Mouse (Mus musculus): ENCODE results near the gene Megf9. TPM values are rescaled to one million over a fixed set of nuclear protein-coding genes. Genes with fewer than 3 reads are reported as not detected.

The Megf9 gene
- polyA plus RNA-seq, 1 experiment from 2014 or later = 4.7 TPM

DNA sequence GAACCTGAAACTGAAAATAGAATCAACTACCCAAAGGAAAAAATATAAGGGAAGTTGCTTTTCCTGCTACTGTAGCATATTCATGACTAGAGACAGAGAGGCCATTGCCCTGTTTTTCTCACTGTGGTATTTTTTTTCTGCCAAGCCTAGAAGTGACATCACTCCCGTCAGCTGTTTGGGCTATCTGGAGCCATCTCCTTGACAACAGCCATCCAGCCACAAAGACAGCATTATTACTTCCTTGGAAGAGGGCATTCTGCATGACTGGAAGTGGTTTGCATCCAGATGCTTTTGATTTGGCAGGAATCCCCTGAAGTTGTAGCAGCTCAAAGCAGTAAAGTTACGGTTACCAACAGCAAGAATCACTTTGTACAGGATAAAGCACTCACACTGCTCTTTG is 122.7 kb downstream of the Megf9 start:
- no peaks in the 10 kb centered on the region for H3K9me3 ChIP-seq (replicated peaks)
- ATAC-seq (ENCODE audit: insufficient read depth) = no peak
- no peak overlapping the region for H3K9ac ChIP-seq
- WGBS (ENCODE audit: insufficient replicate concordance) = 69% methylated on average over 2 of the region's 2 CpGs
- H3K4me1 ChIP-seq (replicated peaks) = peaks cover 19% of the 10 kb centered on the region
- H3K27me3 ChIP-seq = no peaks in the 10 kb centered on the region
- no peak overlapping the region for H3K27ac ChIP-seq (replicated peaks)
- H3K4me2 ChIP-seq = no peak overlapping the region
- H3K36me3 ChIP-seq (replicated peaks) = no peaks in the 10 kb centered on the region
- H3K4me3 ChIP-seq (replicated peaks) = no peak overlapping the region

DNA sequence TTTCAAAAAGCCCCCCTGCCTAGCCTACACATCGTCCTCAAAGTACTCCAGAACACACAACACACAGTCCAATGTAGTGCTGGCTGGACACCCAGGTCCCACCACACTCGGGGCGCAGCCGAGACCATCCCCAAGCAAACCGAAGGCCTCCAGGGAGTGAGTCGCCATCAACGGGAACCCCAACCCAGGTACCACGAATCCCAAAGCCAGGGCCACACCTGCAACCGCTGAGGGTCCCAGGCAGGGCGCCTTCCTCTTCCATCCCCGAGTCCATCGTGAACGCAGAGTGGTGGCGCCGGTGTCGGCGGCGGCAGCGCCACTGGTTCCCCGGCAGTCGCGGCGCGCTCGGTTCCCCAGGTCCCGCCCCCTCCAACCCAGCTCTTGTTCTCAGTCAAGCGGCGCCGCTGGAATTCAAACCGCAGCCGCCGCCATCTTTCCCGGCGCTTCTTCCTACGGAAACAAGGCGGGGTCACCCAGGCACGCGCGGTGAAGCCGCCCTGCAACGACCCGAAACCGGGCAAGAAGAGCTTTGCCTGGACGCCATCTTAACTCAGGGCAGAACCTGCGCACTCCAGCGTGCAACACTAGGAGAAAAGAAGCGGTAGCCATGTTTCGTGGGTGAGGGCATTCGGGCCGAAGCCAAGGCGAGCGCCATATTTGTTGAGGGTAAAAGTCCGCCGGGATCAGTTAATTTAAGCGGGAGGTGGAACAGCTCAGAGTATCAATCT is 124.6 kb downstream of the Megf9 start, which contains the start of gene Cdk5rap2:
TSS of gene Cdk5rap2 (minus strand) at position 450 of the 728 bp plus-strand sequence.
- peak; percentile 99 for ATAC-seq (ENCODE audit: insufficient read depth)
- Histone ChIP-seq H3K27me3 (no peaks in the 10 kb centered on the region), H3K4me3 (replicated peaks) (peak within 1 kb of the TSS; percentile 91), H3K36me3 (replicated peaks) (no peaks in the 10 kb centered on the region), H3K9ac (peak within 1 kb of the TSS; percentile 88), H3K4me2 (peak within 1 kb of the TSS; percentile 78), H3K9me3 (replicated peaks) (no peaks in the 10 kb centered on the region), H3K27ac (replicated peaks) (peak within 1 kb of the TSS; percentile 78), H3K4me1 (replicated peaks) (peaks cover 19% of the 10 kb centered on the region)
- under 1% methylated on average over 55 of the region's 55 CpGs for WGBS (ENCODE audit: insufficient replicate concordance)

- no peaks in the 10 kb centered on the region for H3K27me3 ChIP-seq
- H3K4me1 ChIP-seq (replicated peaks) = peaks cover 19% of the 10 kb centered on the region
- 0 out of 2 replicates have a peak, but pooled peaks cover 5% of the 10 kb centered on the region for H3K36me3 ChIP-seq (replicated peaks)
- H3K9me3 ChIP-seq (replicated peaks) = no peaks in the 10 kb centered on the region
- H3K9ac ChIP-seq = peak overlapping the region; percentile 88
- H3K27ac ChIP-seq (replicated peaks) = peak overlapping the region; percentile 78; the same call in 1 of the 2 replicates
- 27% methylated on average over 9 of the region's 9 CpGs for WGBS (ENCODE audit: insufficient replicate concordance)
- peak overlapping the region; percentile 91 for H3K4me3 ChIP-seq (replicated peaks)
- no peak for ATAC-seq (ENCODE audit: insufficient read depth)
- peak overlapping the region; percentile 78 for H3K4me2 ChIP-seq
Measured at GRCm38 (mm10) chr4:70409456-70409855, 125.3 kb downstream of the Megf9 start.

DNA sequence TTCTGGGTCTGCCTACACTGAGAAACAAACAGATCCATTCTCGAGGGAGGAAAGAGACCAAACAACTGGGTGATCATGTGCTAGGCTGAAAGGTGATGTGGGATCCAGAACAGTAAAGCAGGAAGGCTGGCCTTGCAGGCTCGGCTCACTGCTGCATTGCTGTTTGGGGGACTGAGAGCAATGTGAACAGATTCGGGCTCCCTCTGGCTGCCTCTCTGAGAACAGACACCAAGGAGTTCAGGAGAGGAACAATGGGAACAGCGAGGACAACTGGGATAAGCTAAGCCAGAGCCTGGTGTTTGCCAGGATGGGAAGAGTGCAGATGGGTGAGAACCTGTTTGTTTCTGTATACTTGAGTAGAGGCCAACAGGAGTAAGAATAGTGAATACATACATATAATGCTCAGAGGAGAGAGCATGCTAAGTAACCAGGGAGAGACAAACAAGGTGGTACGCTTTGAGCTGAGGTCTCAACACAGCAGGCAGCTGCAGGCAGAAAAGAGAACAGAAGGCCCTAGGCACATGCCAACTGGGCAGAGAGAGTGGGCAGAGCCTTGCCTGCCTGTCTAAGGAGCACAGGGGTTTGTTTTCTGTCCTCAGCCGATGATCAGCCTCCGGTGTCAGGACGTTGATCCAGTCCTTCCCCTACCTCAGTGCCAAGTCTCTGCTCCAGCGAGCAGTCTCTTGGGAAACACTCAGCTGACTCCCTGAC is 132.5 kb downstream of the Megf9 start:
- no peaks in the 10 kb centered on the region for H3K9me3 ChIP-seq (replicated peaks)
- WGBS (ENCODE audit: insufficient replicate concordance) = 68% methylated on average over 9 of the region's 9 CpGs
- ATAC-seq (ENCODE audit: insufficient read depth) = no peak
- peaks cover 44% of the 10 kb centered on the region for H3K36me3 ChIP-seq (replicated peaks)
- H3K4me1 ChIP-seq (replicated peaks) = no peaks in the 10 kb centered on the region
- H3K4me2 ChIP-seq = no peak overlapping the region
- no peak overlapping the region for H3K4me3 ChIP-seq (replicated peaks)
- H3K27me3 ChIP-seq = no peaks in the 10 kb centered on the region
- H3K27ac ChIP-seq (replicated peaks) = no peak overlapping the region
- H3K9ac ChIP-seq = no peak overlapping the region

GRCm38 (mm10) chr4:70399476-70399875 is 135.3 kb downstream of the Megf9 start:
- H3K4me1 ChIP-seq (replicated peaks) = no peaks in the 10 kb centered on the region
- no peak overlapping the region for H3K27ac ChIP-seq (replicated peaks)
- no peaks in the 10 kb centered on the region for H3K27me3 ChIP-seq
- H3K4me3 ChIP-seq (replicated peaks) = no peak overlapping the region
- H3K36me3 ChIP-seq (replicated peaks) = peaks cover 39% of the 10 kb centered on the region
- no peak for ATAC-seq (ENCODE audit: insufficient read depth)
- no peak overlapping the region for H3K9ac ChIP-seq
- WGBS (ENCODE audit: insufficient replicate concordance) = 71% methylated on average over 5 of the region's 5 CpGs
- H3K4me2 ChIP-seq = no peak overlapping the region
- no peaks in the 10 kb centered on the region for H3K9me3 ChIP-seq (replicated peaks)

DNA sequence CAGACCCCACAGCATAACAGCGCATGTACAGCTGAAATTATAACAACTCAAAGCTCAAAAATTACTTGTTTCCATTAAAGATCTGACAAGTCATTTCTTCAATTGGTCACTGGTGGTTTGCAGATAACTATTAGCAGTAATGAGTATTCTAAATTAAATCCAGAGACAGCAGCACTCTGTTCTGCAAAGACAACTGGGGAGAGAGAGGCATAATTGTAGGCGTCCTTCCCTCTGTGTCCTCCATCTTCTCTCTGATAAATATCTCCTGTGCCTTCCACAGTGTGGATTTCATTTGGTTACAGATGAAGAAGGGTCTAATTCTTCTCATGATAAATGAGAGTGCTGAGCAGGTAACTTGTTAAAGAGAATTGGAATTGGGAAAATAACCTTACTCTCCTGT is 135.7 kb downstream of the Megf9 start:
- Histone ChIP-seq H3K27me3 (no peaks in the 10 kb centered on the region), H3K9ac (no peak overlapping the region), H3K4me1 (replicated peaks) (no peaks in the 10 kb centered on the region), H3K9me3 (replicated peaks) (no peaks in the 10 kb centered on the region), H3K4me3 (replicated peaks) (no peak overlapping the region), H3K27ac (replicated peaks) (no peak overlapping the region), H3K4me2 (no peak overlapping the region), H3K36me3 (replicated peaks) (peaks cover 39% of the 10 kb centered on the region)
- ATAC-seq (ENCODE audit: insufficient read depth) = no peak
- 84% methylated on average over 2 of the region's 2 CpGs for WGBS (ENCODE audit: insufficient replicate concordance)

DNA sequence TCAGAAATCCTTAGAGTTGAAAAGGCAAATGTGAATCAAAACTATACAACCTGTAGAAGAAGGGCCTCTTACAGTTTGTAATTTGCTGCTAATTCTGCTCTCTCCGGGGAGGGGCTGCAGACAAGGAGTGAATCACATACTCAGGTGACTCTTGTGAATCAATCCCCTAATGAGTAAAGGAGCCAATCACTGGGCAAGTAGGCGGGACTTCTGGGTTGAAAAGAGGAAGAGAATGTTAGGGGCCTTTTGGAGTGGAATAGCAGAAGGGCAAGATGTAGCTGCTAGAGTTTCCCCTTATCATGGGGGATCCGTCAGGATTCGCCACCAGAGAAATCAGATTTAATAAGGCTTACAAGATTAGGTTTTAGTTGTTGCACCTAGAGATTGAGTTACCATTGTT is 136.7 kb downstream of the Megf9 start:
- H3K4me3 ChIP-seq (replicated peaks) = no peak overlapping the region
- ATAC-seq (ENCODE audit: insufficient read depth) = no peak
- WGBS (ENCODE audit: insufficient replicate concordance) = 63% methylated on average over 4 of the region's 4 CpGs
- H3K9ac ChIP-seq = no peak overlapping the region
- no peak overlapping the region for H3K4me2 ChIP-seq
- H3K27ac ChIP-seq (replicated peaks) = no peak overlapping the region
- no peaks in the 10 kb centered on the region for H3K4me1 ChIP-seq (replicated peaks)
- H3K36me3 ChIP-seq (replicated peaks) = peaks cover 34% of the 10 kb centered on the region
- no peaks in the 10 kb centered on the region for H3K9me3 ChIP-seq (replicated peaks)
- H3K27me3 ChIP-seq = no peaks in the 10 kb centered on the region

DNA sequence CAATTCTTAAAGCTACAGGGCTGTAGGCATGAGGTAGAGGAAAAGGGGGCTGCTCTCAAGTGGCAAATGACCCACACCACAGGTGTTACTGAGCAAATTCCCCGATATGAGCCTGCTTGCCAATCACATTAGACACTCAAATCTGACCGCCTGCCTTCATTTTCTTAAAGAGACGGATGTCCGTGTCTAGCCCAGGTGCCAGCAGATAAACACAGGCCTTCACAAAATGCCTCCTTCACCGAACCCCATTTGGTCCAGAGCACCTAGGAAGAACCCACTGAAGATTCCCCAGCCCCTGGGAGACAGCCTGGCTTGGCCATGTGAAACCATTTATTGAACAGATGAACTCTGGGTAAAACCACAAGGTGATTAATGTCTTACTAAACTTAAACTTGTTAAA is 138.1 kb downstream of the Megf9 start:
- Histone ChIP-seq H3K9me3 (replicated peaks) (no peaks in the 10 kb centered on the region), H3K36me3 (replicated peaks) (peaks cover 23% of the 10 kb centered on the region), H3K4me3 (replicated peaks) (no peak overlapping the region), H3K27me3 (no peaks in the 10 kb centered on the region), H3K4me1 (replicated peaks) (no peaks in the 10 kb centered on the region), H3K27ac (replicated peaks) (no peak overlapping the region), H3K9ac (no peak overlapping the region), H3K4me2 (no peak overlapping the region)
- no peak for ATAC-seq (ENCODE audit: insufficient read depth)
- WGBS (ENCODE audit: insufficient replicate concordance) = 73% methylated on average over 5 of the region's 5 CpGs

- no peak overlapping the region for H3K4me3 ChIP-seq (replicated peaks)
- H3K36me3 ChIP-seq (replicated peaks) = 0 out of 2 replicates have a peak, but pooled peaks cover 5% of the 10 kb centered on the region
- no peaks in the 10 kb centered on the region for H3K4me1 ChIP-seq (replicated peaks)
- H3K27ac ChIP-seq (replicated peaks) = no peak overlapping the region
- WGBS (ENCODE audit: insufficient replicate concordance) = 89% methylated on average over 2 of the region's 2 CpGs
- no peak for ATAC-seq (ENCODE audit: insufficient read depth)
- no peaks in the 10 kb centered on the region for H3K9me3 ChIP-seq (replicated peaks)
- no peak overlapping the region for H3K4me2 ChIP-seq
- H3K27me3 ChIP-seq = no peaks in the 10 kb centered on the region
- H3K9ac ChIP-seq = no peak overlapping the region
Measured at GRCm38 (mm10) chr4:70394736-70395135, 140.1 kb downstream of the Megf9 start.

GRCm38 (mm10) chr4:70391760-70392372 is 142.9 kb downstream of the Megf9 start:
- no peak for ATAC-seq (ENCODE audit: insufficient read depth)
- Histone ChIP-seq H3K9me3 (replicated peaks) (no peaks in the 10 kb centered on the region), H3K9ac (no peak overlapping the region), H3K36me3 (replicated peaks) (no peaks in the 10 kb centered on the region), H3K4me3 (replicated peaks) (no peak overlapping the region), H3K4me1 (replicated peaks) (no peaks in the 10 kb centered on the region), H3K4me2 (no peak overlapping the region), H3K27me3 (no peaks in the 10 kb centered on the region), H3K27ac (replicated peaks) (no peak overlapping the region)
- WGBS (ENCODE audit: insufficient replicate concordance) = 75% methylated on average over 11 of the region's 11 CpGs

- no peak for ATAC-seq (ENCODE audit: insufficient read depth)
- no peaks in the 10 kb centered on the region for H3K27me3 ChIP-seq
- WGBS (ENCODE audit: insufficient replicate concordance) = 86% methylated on average over 9 of the region's 9 CpGs
- H3K9ac ChIP-seq = no peak overlapping the region
- H3K4me1 ChIP-seq (replicated peaks) = no peaks in the 10 kb centered on the region
- H3K36me3 ChIP-seq (replicated peaks) = no peaks in the 10 kb centered on the region
- no peak overlapping the region for H3K4me2 ChIP-seq
- no peaks in the 10 kb centered on the region for H3K9me3 ChIP-seq (replicated peaks)
- no peak overlapping the region for H3K27ac ChIP-seq (replicated peaks)
- no peak overlapping the region for H3K4me3 ChIP-seq (replicated peaks)
Measured at GRCm38 (mm10) chr4:70391073-70391472, 143.7 kb downstream of the Megf9 start.
